Mouse (Mus musculus) kidney, embryonic 16.5 days (tissue): ENCODE results near the gene Man2b1. TPM values are rescaled to one million over a fixed set of nuclear protein-coding genes. Genes with fewer than 3 reads are reported as not detected.
"Not testable (repeated sequence)": the region's sequence is repeated elsewhere in the genome, so short reads cannot be mapped to it uniquely, and the experiment has no call there.

Experiments used
- ATAC-seq: fragments of 200-750 bp; cut with Nextera tagmentation; 2 replicates; pipeline ENCODE4 v1.8.0; 2017; ENCODE audit warnings: moderate TSS enrichment; ENCODE audit not compliant: low FRiP score, low TSS enrichment
- H3K27ac ChIP-seq: fragments of 300-500 bp; sonication (generic); 2 replicates; pipeline ENCODE4 v1.5.1; 2014; ENCODE audit warnings: low read length
- H3K27me3 ChIP-seq: fragments of 300-500 bp; sonication (generic); 2 replicates; pipeline ENCODE4 v1.6.1; 2014; ENCODE audit warnings: low read length, control low read depth, mixed read lengths; ENCODE audit not compliant: insufficient read depth
- H3K36me3 ChIP-seq: fragments of 300-500 bp; sonication (generic); 2 replicates; pipeline ENCODE4 v1.6.1; 2014; ENCODE audit warnings: low read length, control low read depth, mixed read lengths; ENCODE audit not compliant: insufficient read depth
- H3K4me1 ChIP-seq: fragments of 300-500 bp; sonication (generic); 2 replicates; pipeline ENCODE4 v1.6.1; 2014; ENCODE audit warnings: low read length, control low read depth, mixed read lengths; ENCODE audit not compliant: insufficient read depth
- H3K4me2 ChIP-seq: fragments of 300-500 bp; sonication (generic); replicated peaks from 2 replicates; pipeline ENCODE4 v1.6.1; 2014; ENCODE audit warnings: low read depth, low read length
- H3K4me3 ChIP-seq: fragments of 300-500 bp; sonication (generic); 2 replicates; pipeline ENCODE4 v1.5.1; 2014; ENCODE audit warnings: mild to moderate bottlenecking, low read length
- H3K9ac ChIP-seq: fragments of 300-500 bp; sonication (generic); replicated peaks from 2 replicates; pipeline ENCODE4 v1.6.1; 2014; ENCODE audit warnings: low read length
- H3K9me3 ChIP-seq: fragments of 300-500 bp; sonication (generic); 2 replicates; pipeline ENCODE4 v1.6.1; 2016; ENCODE audit warnings: low read length, control low read depth
- WGBS: fragments of 180-500 bp; shearing (Covaris S2); extraction: QIAGEN DNeasy Blood & Tissue Kit; methylation state at CpG from one replicate; pipeline ENCODE4 v1.1.7; 2014; 5-methylcytosine and 5-hydroxymethylcytosine counted together
- polyA plus RNA-seq: library from polyadenylated mRNA; unstranded; fragments of >200 nt; fragmentation: Nextera tagmentation; extraction: Ambion mirVana; gene quantifications from 2 replicates; pipeline ENCODE4 v1.2.1, GENCODE M21; 2015

The Man2b1 gene
- polyA plus RNA-seq, 1 experiment from 2014 or later, result 46.9 TPM

- Histone ChIP-seq H3K9ac (peak overlapping the region; percentile 91), H3K9me3 (no peaks in the 10 kb centered on the region), H3K27me3 (no peaks in the 10 kb centered on the region), H3K4me1 (peaks cover 11% of the 10 kb centered on the region), H3K27ac (peak overlapping the region; percentile 98), H3K4me2 (peak overlapping the region; percentile 78), H3K36me3 (peaks cover 34% of the 10 kb centered on the region), H3K4me3 (peak overlapping the region; percentile 93)
- 26% methylated on average over 9 of the region's 9 CpGs for WGBS
- ATAC-seq, result no peak
These were observed 10.6 kb upstream of the Man2b1 start for GRCm38 (mm10) chr8:85072364-85072929.

GRCm38 (mm10) chr8:85073041-85073612 lies 9.9 kb upstream of the Man2b1 start:
- Histone ChIP-seq H3K4me3 (no peak overlapping the region), H3K36me3 (peaks cover 34% of the 10 kb centered on the region), H3K27me3 (no peaks in the 10 kb centered on the region), H3K27ac (no peak overlapping the region), H3K9me3 (no peaks in the 10 kb centered on the region), H3K4me1 (peaks cover 11% of the 10 kb centered on the region), H3K9ac (no peak overlapping the region), H3K4me2 (0 out of 2 replicates have a peak overlapping the region, but pooled peaks have one; percentile 78)
- ATAC-seq, result no peak
- WGBS, result 92% methylated on average over 15 of the region's 15 CpGs

GRCm38 (mm10) chr8:85074167-85074566 lies 8.9 kb upstream of the Man2b1 start:
- WGBS, result 78% methylated on average over 10 of the region's 10 CpGs
- Histone ChIP-seq H3K4me1 (peaks cover 11% of the 10 kb centered on the region), H3K27me3 (no peaks in the 10 kb centered on the region), H3K4me3 (no peak overlapping the region), H3K27ac (no peak overlapping the region), H3K4me2 (no peak overlapping the region), H3K9me3 (no peaks in the 10 kb centered on the region), H3K9ac (no peak overlapping the region), H3K36me3 (peaks cover 39% of the 10 kb centered on the region)
- ATAC-seq, result no peak

GRCm38 (mm10) chr8:85074617-85075016 lies 8.5 kb upstream of the Man2b1 start:
- Histone ChIP-seq H3K27me3 (no peaks in the 10 kb centered on the region), H3K4me1 (peaks cover 13% of the 10 kb centered on the region), H3K9ac (no peak overlapping the region), H3K4me3 (no peak overlapping the region), H3K9me3 (no peaks in the 10 kb centered on the region), H3K36me3 (peaks cover 39% of the 10 kb centered on the region), H3K4me2 (no peak overlapping the region), H3K27ac (no peak overlapping the region)
- ATAC-seq, result no peak
- WGBS, result 85% methylated on average over 10 of the region's 10 CpGs

GRCm38 (mm10) chr8:85076001-85076400 lies 7.1 kb upstream of the Man2b1 start:
- peaks cover 39% of the 10 kb centered on the region for H3K36me3 ChIP-seq
- no peaks in the 10 kb centered on the region for H3K27me3 ChIP-seq
- H3K4me2 ChIP-seq, result no peak overlapping the region
- 81% methylated on average over 9 of the region's 9 CpGs for WGBS
- H3K9ac ChIP-seq, result no peak overlapping the region
- H3K4me3 ChIP-seq, result no peak overlapping the region
- no peak overlapping the region for H3K27ac ChIP-seq
- H3K4me1 ChIP-seq, result peaks cover 10% of the 10 kb centered on the region
- ATAC-seq, result no peak
- no peaks in the 10 kb centered on the region for H3K9me3 ChIP-seq

- no peaks in the 10 kb centered on the region for H3K9me3 ChIP-seq
- 0% methylated on average over 2 of the region's 2 CpGs for WGBS
- no peak overlapping the region for H3K4me3 ChIP-seq
- H3K27ac ChIP-seq, result no peak overlapping the region
- no peak overlapping the region for H3K4me2 ChIP-seq
- no peak for ATAC-seq
- H3K27me3 ChIP-seq, result no peaks in the 10 kb centered on the region
- peaks cover 16% of the 10 kb centered on the region for H3K4me1 ChIP-seq
- peaks cover 39% of the 10 kb centered on the region for H3K36me3 ChIP-seq
- peak overlapping the region; percentile 14; the same call in 1 of the 2 replicates for H3K9ac ChIP-seq
These were observed 6.1 kb upstream of the Man2b1 start for GRCm38 (mm10) chr8:85076993-85077392.

GRCm38 (mm10) chr8:85080214-85080531 lies 2.9 kb upstream of the Man2b1 start:
- peaks cover 22% of the 10 kb centered on the region for H3K36me3 ChIP-seq
- peak overlapping the region; percentile 88 for H3K4me2 ChIP-seq
- peak overlapping the region; percentile 66 for H3K4me3 ChIP-seq
- no peak for ATAC-seq
- no peaks in the 10 kb centered on the region for H3K27me3 ChIP-seq
- under 1% methylated on average over 25 of the region's 25 CpGs for WGBS
- peak overlapping the region; percentile 83 for H3K27ac ChIP-seq
- peak overlapping the region; percentile 77 for H3K9ac ChIP-seq
- H3K9me3 ChIP-seq, result no peaks in the 10 kb centered on the region
- H3K4me1 ChIP-seq, result peaks cover 25% of the 10 kb centered on the region

GRCm38 (mm10) chr8:85080532-85081215 lies 2.4 kb upstream of the Man2b1 start, which contains the start of gene Wdr83os:
Wdr83os (plus strand) TSS chr8:85080740.
- Histone ChIP-seq H3K4me1 (peaks cover 25% of the 10 kb centered on the region), H3K9ac (peak within 1 kb of the TSS; percentile 77), H3K27me3 (no peaks in the 10 kb centered on the region), H3K36me3 (peaks cover 23% of the 10 kb centered on the region), H3K4me2 (peak within 1 kb of the TSS; percentile 88), H3K9me3 (no peaks in the 10 kb centered on the region), H3K4me3 (peak within 1 kb of the TSS; percentile 66), H3K27ac (peak within 1 kb of the TSS; percentile 83)
- ATAC-seq, result peak; percentile 23
- WGBS, result under 1% methylated on average over 30 of the region's 30 CpGs

- WGBS, result under 1% methylated on average over 9 of the region's 9 CpGs
- Histone ChIP-seq H3K9ac (peak within 1 kb of the TSS; percentile 77), H3K9me3 (no peaks in the 10 kb centered on the region), H3K4me1 (peaks cover 25% of the 10 kb centered on the region), H3K4me3 (peak within 1 kb of the TSS; percentile 66), H3K36me3 (peaks cover 23% of the 10 kb centered on the region), H3K27ac (peak within 1 kb of the TSS; percentile 83), H3K4me2 (peak within 1 kb of the TSS; percentile 88), H3K27me3 (no peaks in the 10 kb centered on the region)
- peak; percentile 62 for ATAC-seq
These were observed 1.9 kb upstream of the Man2b1 start, which contains the start of gene Wdr83 for GRCm38 (mm10) chr8:85081216-85081555. Wdr83 (minus strand) TSS chr8:85081306.

GRCm38 (mm10) chr8:85082169-85082568 lies 901 bp upstream of the Man2b1 start:
- WGBS, result 88% methylated on average over 4 of the region's 4 CpGs
- peaks cover 25% of the 10 kb centered on the region for H3K4me1 ChIP-seq
- not testable (repeated sequence) for H3K27me3 ChIP-seq, H3K9me3 ChIP-seq, H3K4me2 ChIP-seq, H3K4me3 ChIP-seq, H3K9ac ChIP-seq, ATAC-seq, H3K27ac ChIP-seq
- peaks cover 22% of the 10 kb centered on the region for H3K36me3 ChIP-seq
